Mouse (Mus musculus) cerebellum, adult 9-11 months (tissue): ENCODE data around the gene Map1s.
A peak's percentile ranks its signal among the peaks of the same experiment; 100 is the strongest.

Experiments
- DNase-seq: peaks from one replicate; pipeline ENCODE4 v3.0.0; 2022

The Map1s gene

GRCm38 (mm10) chr8:70960703-70961472 is 55.2 kb downstream of the Map1s start:
- DNase-seq = no peak

- peak; percentile 7 for DNase-seq
Measured at GRCm38 (mm10) chr8:70964159-70964558, 58.4 kb downstream of the Map1s start.

- no peak for DNase-seq
Measured at GRCm38 (mm10) chr8:70964861-70965260, 59.1 kb downstream of the Map1s start.
